Mouse (Mus musculus): ENCODE measurements around the gene Cfb. TPM values are rescaled to one million over a fixed set of nuclear protein-coding genes. Genes with fewer than 3 reads are reported as not detected.

Gene Cfb
- polyA plus RNA-seq, 1 experiment, result 23.8 TPM

DNA sequence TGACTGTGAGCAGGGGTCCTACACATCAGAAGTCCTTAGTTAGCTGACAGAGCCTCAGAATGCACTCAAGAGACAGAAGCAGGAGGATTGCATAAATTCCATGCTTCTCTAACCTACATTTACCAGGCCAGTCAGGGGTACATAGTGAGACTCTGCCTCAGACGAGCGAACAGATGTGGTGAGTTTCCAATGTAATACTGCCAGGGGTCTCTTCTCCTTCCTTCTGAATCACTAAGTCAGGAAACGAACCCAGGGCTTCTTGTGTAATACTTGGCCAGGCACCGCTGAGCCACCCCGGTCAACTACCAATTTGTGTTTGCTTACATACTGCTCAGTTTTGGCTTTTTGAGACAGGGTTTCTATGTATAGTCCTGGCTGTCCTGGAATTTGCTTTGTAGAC is 25.6 kb upstream of the Cfb start:
- 80% methylated on average over 5 of the region's 5 CpGs for WGBS
- TF ChIP-seq POLR2A (IDR thresholded peaks at IDR 0.05; ENCODE audit: borderline replicate concordance, extremely low read depth, low read depth, low read length), result no peak
- no peak for TF ChIP-seq CTCF (IDR thresholded peaks at IDR 0.05; ENCODE audit: insufficient read depth, low read length)
- DNase-seq, result no peak
- no peak overlapping the region for H3K4me3 ChIP-seq (replicated peaks; ENCODE audit: extremely low read depth, low read depth, low read length)
- H3K4me1 ChIP-seq (ENCODE audit: control insufficient read depth, insufficient read depth, low read length), result no peaks in the 10 kb centered on the region

DNA sequence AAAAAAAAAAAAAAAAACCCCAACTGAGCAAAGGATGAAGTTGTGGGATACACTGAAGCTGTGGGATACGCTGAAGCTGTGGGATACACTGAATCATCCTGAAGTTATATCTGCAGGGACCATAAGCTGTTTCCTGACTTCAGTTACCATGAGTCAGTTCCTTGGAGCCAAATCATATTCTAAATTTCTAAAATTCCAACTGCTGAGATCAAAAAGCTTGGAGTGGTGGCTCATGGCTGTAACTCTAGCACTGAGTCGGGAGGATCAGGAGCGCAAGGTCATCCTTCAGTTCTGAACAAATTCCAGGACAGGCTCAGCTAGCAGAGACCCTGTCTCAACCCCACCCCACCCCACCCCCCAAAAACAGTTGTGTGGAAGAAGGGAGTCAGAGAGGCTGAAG is 23.3 kb upstream of the Cfb start:
- DNase-seq, result no peak
- H3K4me1 ChIP-seq (ENCODE audit: control insufficient read depth, insufficient read depth, low read length), result no peaks in the 10 kb centered on the region
- WGBS, result 66% methylated on average over 3 of the region's 3 CpGs
- no peak overlapping the region for H3K4me3 ChIP-seq (replicated peaks; ENCODE audit: extremely low read depth, low read depth, low read length)
- TF ChIP-seq POLR2A (IDR thresholded peaks at IDR 0.05; ENCODE audit: borderline replicate concordance, extremely low read depth, low read depth, low read length), result no peak
- no peak for TF ChIP-seq CTCF (IDR thresholded peaks at IDR 0.05; ENCODE audit: insufficient read depth, low read length)

DNA sequence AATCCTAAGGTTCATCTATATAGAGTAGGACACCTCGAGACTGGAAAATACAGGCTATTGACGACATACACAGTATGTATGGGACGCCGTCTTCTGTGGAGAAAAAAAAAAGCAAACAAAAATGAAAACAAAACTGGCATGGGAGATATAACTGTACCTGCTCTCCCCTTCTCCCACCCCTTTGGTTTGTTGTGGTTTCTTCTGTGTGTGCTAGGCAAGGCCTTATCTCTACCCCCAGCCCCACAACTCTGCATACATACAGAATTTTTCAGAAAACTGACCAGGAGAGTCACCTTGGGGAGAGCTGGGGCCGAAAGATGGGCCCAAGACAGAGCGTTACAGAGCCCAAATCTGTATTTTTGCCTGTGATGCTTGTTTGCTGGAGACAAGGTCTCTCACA is 22.4 kb upstream of the Cfb start:
- DNase-seq, result no peak
- 89% methylated on average over 6 of the region's 6 CpGs for WGBS
- TF ChIP-seq POLR2A (IDR thresholded peaks at IDR 0.05; ENCODE audit: borderline replicate concordance, extremely low read depth, low read depth, low read length), result no peak
- TF ChIP-seq CTCF (IDR thresholded peaks at IDR 0.05; ENCODE audit: insufficient read depth, low read length), result no peak

DNA sequence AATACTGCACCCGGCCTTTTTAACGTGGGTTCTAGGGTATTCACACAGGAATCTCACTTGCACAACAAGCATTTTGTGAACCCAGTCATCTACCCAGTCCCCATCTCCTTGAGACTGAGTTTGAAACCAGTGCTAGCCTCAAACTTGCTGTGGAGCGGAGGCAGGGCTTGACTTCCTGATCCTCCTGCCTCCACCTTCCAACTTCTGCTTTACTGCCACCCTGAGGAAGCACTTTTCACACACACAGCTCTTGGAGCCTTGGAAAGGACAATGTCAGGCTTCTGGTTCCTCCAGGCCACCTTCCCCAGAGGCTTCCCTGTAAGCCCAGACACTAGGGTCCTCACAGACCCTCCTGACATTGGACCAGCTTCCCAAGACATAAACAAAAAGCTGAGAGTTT is 21.0 kb upstream of the Cfb start:
- H3K4me3 ChIP-seq (replicated peaks; ENCODE audit: extremely low read depth, low read depth, low read length), result no peak overlapping the region
- H3K4me1 ChIP-seq (ENCODE audit: control insufficient read depth, insufficient read depth, low read length), result no peaks in the 10 kb centered on the region
- no peak for TF ChIP-seq CTCF (IDR thresholded peaks at IDR 0.05; ENCODE audit: insufficient read depth, low read length)
- TF ChIP-seq POLR2A (IDR thresholded peaks at IDR 0.05; ENCODE audit: borderline replicate concordance, extremely low read depth, low read depth, low read length), result no peak
- 58% methylated on average over 3 of the region's 3 CpGs for WGBS
- DNase-seq, result no peak

More for the DNA sequence above, 22.4 kb upstream of the Cfb start:
- no peaks in the 10 kb centered on the region for H3K4me1 ChIP-seq (ENCODE audit: control insufficient read depth, insufficient read depth, low read length)
- no peak overlapping the region for H3K4me3 ChIP-seq (replicated peaks; ENCODE audit: extremely low read depth, low read depth, low read length)

DNA sequence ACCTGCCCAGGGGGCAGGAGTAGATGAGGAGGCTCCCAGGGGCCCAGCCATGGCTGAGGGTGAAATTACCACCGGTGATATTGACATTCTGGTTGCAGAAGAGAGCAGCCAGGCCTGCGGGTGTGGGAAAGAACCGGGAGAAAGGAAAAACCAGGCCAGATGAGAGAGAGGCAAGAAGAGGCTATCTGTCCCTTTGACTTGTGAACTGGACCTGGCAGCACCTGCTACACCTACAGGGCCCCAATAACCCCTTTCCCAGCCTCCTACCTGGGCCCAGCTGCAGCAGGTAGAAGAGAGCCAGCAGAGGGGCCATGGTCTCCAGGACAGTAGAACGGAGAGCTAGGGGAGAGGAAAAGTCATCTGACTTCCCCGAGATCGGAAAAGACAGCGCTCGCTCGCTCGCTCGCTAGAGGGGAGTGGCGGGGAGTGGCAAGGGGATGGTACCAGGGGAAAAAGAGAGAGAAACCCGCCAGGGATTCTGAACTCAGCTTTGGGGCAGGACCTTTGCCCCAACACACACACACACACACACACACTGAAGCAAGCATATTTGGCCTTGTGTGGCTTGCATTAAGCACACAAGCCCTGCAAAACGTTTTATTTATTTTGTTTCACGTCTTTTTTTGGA is 19.5 kb upstream of the Cfb start, which contains the start of gene Gm20547:
Gene Gm20547 (minus strand): TSS at position 360 of the 628 bp plus-strand sequence.
- WGBS, result 12% methylated on average over 15 of the region's 15 CpGs
- H3K4me3 ChIP-seq (replicated peaks; ENCODE audit: extremely low read depth, low read depth, low read length), result no peak within 1 kb of the TSS

DNA sequence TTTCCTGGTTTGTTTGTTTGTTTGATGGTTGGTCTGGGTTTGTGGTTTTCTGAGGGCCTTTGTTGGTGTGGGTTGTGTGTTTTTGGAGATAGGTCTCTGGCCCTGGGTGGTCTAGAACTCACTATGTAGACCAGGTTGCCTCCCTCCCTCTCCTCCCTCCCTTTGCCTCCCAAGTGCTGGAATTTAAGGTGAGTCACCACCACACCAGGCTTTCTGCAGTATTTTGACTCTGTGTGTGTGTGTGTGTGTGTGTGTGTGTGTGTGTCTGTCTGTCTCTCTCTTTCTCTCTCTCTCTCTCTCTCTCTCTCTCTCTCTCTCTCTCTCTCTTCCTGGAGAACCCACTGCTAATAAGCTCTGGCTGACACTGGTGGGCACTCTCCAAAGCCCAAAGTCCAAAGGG is 18.8 kb upstream of the Cfb start:
- DNase-seq, result no peak
- no peaks in the 10 kb centered on the region for H3K4me1 ChIP-seq (ENCODE audit: control insufficient read depth, insufficient read depth, low read length)
- H3K4me3 ChIP-seq (replicated peaks; ENCODE audit: extremely low read depth, low read depth, low read length), result no peak overlapping the region
- TF ChIP-seq CTCF (IDR thresholded peaks at IDR 0.05; ENCODE audit: insufficient read depth, low read length) (no peak), POLR2A (IDR thresholded peaks at IDR 0.05; ENCODE audit: borderline replicate concordance, extremely low read depth, low read depth, low read length) (no peak)

More for the DNA sequence above, 19.5 kb upstream of the Cfb start, which contains the start of gene Gm20547:
- no peak for TF ChIP-seq CTCF (IDR thresholded peaks at IDR 0.05; ENCODE audit: insufficient read depth, low read length)
- no peak for TF ChIP-seq POLR2A (IDR thresholded peaks at IDR 0.05; ENCODE audit: borderline replicate concordance, extremely low read depth, low read depth, low read length)
- H3K4me1 ChIP-seq (ENCODE audit: control insufficient read depth, insufficient read depth, low read length), result no peaks in the 10 kb centered on the region
- no peak for DNase-seq

DNA sequence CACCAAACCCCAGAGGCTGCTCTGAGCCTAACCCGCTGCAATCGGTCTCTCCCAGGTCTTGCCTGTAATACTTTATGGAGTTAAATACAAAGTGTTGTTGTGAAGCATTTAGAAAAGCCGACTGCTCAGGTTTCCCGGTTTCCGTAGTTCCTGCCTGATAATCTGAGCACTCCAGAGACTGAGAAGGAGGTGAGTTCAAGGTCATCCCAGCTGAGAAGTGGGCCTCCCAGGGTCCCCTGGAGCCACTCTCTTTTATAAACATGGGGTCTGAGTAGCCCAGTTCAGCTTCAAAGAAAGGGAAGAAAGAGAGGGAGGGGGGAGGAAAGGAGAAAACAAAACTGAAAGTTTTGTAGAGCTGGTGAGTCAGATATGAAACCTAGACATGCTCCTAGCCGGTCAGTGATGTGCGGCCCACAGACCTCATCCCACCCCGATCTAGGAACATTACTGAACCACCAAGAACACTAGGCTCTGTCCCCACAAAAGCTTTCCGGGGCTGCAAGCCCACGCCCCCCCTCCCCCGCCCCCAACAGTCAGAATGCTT is 17.1 kb upstream of the Cfb start, which contains the start of gene Zbtb12:
Gene Zbtb12 (plus strand): TSS at position 148 of the 544 bp plus-strand sequence.
- WGBS, result 46% methylated on average over 11 of the region's 11 CpGs
- Histone ChIP-seq H3K4me3 (replicated peaks; ENCODE audit: extremely low read depth, low read depth, low read length) (no peak within 1 kb of the TSS), H3K4me1 (ENCODE audit: control insufficient read depth, insufficient read depth, low read length) (no peaks in the 10 kb centered on the region)
- TF ChIP-seq POLR2A (IDR thresholded peaks at IDR 0.05; ENCODE audit: borderline replicate concordance, extremely low read depth, low read depth, low read length) (no peak), CTCF (IDR thresholded peaks at IDR 0.05; ENCODE audit: insufficient read depth, low read length) (no peak)
- DNase-seq, result no peak

DNA sequence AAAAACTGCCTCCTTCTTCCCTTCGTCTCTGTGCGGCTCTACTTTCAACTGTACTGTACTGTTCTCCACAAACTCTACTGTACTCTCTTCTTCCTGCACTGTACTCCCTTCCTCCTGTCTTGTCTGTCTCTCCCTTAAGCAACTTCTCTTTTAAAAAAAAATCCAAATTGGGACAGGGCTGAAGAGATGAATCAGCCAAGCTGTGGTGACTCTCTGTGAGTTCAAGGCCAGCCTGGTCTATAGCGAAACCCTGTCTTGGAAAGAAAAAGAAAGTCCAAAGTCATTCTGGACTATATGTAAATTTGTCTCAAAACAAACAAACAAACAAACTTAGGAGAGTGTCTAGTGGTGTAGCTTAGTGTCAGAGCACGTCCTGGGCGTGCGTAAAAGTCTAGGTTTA is 12.0 kb upstream of the Cfb start:
- WGBS, result 79% methylated on average over 6 of the region's 6 CpGs
- TF ChIP-seq POLR2A (IDR thresholded peaks at IDR 0.05; ENCODE audit: borderline replicate concordance, extremely low read depth, low read depth, low read length), result no peak
- no peak for TF ChIP-seq CTCF (IDR thresholded peaks at IDR 0.05; ENCODE audit: insufficient read depth, low read length)
- no peak for DNase-seq
- Histone ChIP-seq H3K4me3 (replicated peaks; ENCODE audit: extremely low read depth, low read depth, low read length) (no peak overlapping the region), H3K4me1 (ENCODE audit: control insufficient read depth, insufficient read depth, low read length) (no peaks in the 10 kb centered on the region)

DNA sequence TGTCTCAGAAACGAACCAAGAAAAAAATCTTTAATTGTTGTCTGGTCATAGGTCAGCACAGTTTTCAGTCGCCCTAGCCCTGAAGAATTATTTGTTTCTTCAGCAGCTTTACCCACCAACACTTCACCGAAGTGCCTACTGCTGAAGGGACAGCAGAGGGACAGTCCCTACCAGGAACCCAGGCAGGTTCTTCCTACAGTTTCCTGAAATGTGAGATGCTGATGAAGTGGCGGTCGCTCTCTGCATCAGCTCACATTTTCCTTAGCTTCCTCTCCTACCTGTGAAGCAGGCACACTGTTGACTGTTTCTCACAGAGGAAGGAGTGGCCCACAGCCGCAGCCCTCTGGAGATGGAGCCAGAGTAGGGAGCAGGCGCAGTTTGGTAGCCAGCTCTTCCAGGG is 3.7 kb upstream of the Cfb start:
- H3K4me3 ChIP-seq (replicated peaks; ENCODE audit: extremely low read depth, low read depth, low read length), result no peak overlapping the region
- 43% methylated on average over 7 of the region's 7 CpGs for WGBS
- TF ChIP-seq CTCF (IDR thresholded peaks at IDR 0.05; ENCODE audit: insufficient read depth, low read length) (no peak), POLR2A (IDR thresholded peaks at IDR 0.05; ENCODE audit: borderline replicate concordance, extremely low read depth, low read depth, low read length) (no peak)
- DNase-seq, result no peak
- no peaks in the 10 kb centered on the region for H3K4me1 ChIP-seq (ENCODE audit: control insufficient read depth, insufficient read depth, low read length)

Data from lung, adult 2 months (tissue).